Mouse (Mus musculus) stomach, postnatal 0 days (tissue): ENCODE data around the gene Nvl.

Source experiments
- CTCF ChIP-seq: IDR thresholded peaks from 2 replicates; pipeline ENCODE4 v1.5.1; 2016; ENCODE audit warnings: antibody characterized with exemption, low read depth, mild to moderate bottlenecking, moderate library complexity
- EP300 ChIP-seq: optimal IDR thresholded peaks from 2 replicates; pipeline ENCODE3; 2016; ENCODE audit warnings: antibody characterized with exemption

DNA sequence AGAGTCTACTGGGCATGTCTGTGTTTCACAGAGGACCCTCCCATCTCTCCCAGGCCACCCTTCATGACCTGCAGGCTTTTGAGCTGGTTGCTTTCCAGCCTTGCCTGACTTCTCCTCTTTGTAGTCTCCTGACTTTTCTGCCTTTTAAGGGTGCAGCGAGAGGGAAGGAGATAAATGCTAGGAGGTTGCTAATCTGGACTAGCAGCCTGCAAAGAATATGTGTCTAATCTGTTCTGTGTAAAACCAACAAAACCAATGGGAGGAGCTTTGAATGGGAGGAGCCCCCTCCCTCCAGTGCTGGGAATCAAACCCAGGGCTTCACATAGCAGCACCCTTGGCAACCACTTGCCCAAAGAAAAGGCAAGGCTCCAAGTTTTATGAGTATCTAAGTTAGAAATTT lies 75.7 kb downstream of the Nvl start:
- no peak for TF ChIP-seq CTCF
- TF ChIP-seq EP300, result no peak
